Mouse (Mus musculus) G1E (cell line): ENCODE data around the gene Wdsub1. TPM values are rescaled to one million over a fixed set of nuclear protein-coding genes. Genes with fewer than 3 reads are reported as not detected.

Experiments
- ATAC-seq: 2 replicates; pipeline ENCODE4 v1.8.0; 2016; ENCODE audit warnings: mild to moderate bottlenecking; ENCODE audit not compliant: insufficient number of reproducible peaks, poor library complexity, low FRiP score, severe bottlenecking; ENCODE audit errors: extremely low read depth
- DNase-seq: peaks from one replicate; pipeline ENCODE4 v3.0.0; 2012; ENCODE audit warnings: low spot score
- H3K27me3 ChIP-seq: 2 replicates; pipeline ENCODE4 v1.6.1; 2012; ENCODE audit warnings: mild to moderate bottlenecking, low read length, inconsistent platforms; ENCODE audit not compliant: insufficient read depth
- H3K36me3 ChIP-seq: replicated peaks from 2 replicates; pipeline ENCODE3; 2012; ENCODE audit warnings: mild to moderate bottlenecking, inconsistent platforms
- H3K4me1 ChIP-seq: 2 replicates; pipeline ENCODE4 v1.6.1; 2012; ENCODE audit warnings: low read depth, low read length, inconsistent platforms, mixed read lengths; ENCODE audit not compliant: insufficient read depth
- H3K4me3 ChIP-seq: 2 replicates; pipeline ENCODE4 v1.5.1; 2012; ENCODE audit warnings: low read depth, mild to moderate bottlenecking, inconsistent platforms, low read length, moderate library complexity, mixed read lengths
- H3K9me3 ChIP-seq: replicated peaks from 2 replicates; pipeline ENCODE4 v1.6.1; 2012; ENCODE audit warnings: inconsistent platforms
- CTCF ChIP-seq: IDR thresholded peaks from 2 replicates; pipeline ENCODE4 v1.5.1; 2012; ENCODE audit warnings: low read depth, low read length, inconsistent platforms, mixed read lengths
- GATA1 ChIP-seq: IDR thresholded peaks from 2 replicates; pipeline ENCODE4 v1.6.1; 2012; ENCODE audit warnings: borderline replicate concordance, low read length, inconsistent platforms, mixed read lengths
- GATA2 ChIP-seq: IDR thresholded peaks from 2 replicates; pipeline ENCODE4 v1.6.1; 2012; ENCODE audit warnings: low read depth, low read length, inconsistent platforms, borderline replicate concordance
- POLR2AphosphoS5 ChIP-seq: IDR thresholded peaks from 2 replicates; pipeline ENCODE4 v1.6.1; 2012; ENCODE audit warnings: low read depth, low read length, inconsistent platforms; ENCODE audit not compliant: insufficient replicate concordance
- TAL1 ChIP-seq: conservative IDR thresholded peaks from 2 replicates; pipeline ENCODE4 v1.6.1; 2012; ENCODE audit warnings: low read depth, low read length, inconsistent platforms, mixed read lengths
- polyA plus RNA-seq: library from polyadenylated mRNA; stranded (reverse); fragments of >175 nt; gene quantifications from 2 replicates; pipeline ENCODE4 v1.2.3, GENCODE M21; 2012
- total RNA-seq, 2 experiments: library from RNA; stranded (forward) in 1 of 2; stranded (reverse) in 1 of 2; fragments of 200-1000 nt in 1 of 2; fragments of >200 nt in 1 of 2; fragmentation: Nextera tagmentation in 1 of 2; gene quantifications; 2 replicates each; pipeline ENCODE4 v1.2.3; 2014 to 2017

Wdsub1 gene
- total and polyA plus RNA-seq, 3 experiments, result 9.9 to 16.1 (median 13.7) TPM

- no peak for ATAC-seq
- no peak overlapping the region for H3K4me3 ChIP-seq
- peaks cover 25% of the 10 kb centered on the region for H3K27me3 ChIP-seq
- peaks cover 4% of the 10 kb centered on the region for H3K4me1 ChIP-seq
- no peak for DNase-seq
- no peaks in the 10 kb centered on the region for H3K9me3 ChIP-seq
- H3K36me3 ChIP-seq, result no peaks in the 10 kb centered on the region
- TF ChIP-seq POLR2AphosphoS5, result no peak
- TF ChIP-seq CTCF, result no peak
- no peak for TF ChIP-seq TAL1
- no peak for TF ChIP-seq GATA1
- TF ChIP-seq GATA2, result no peak
Observed at GRCm38 (mm10) chr2:59805595-59805994, 76.8 kb downstream of the Wdsub1 start.

DNA sequence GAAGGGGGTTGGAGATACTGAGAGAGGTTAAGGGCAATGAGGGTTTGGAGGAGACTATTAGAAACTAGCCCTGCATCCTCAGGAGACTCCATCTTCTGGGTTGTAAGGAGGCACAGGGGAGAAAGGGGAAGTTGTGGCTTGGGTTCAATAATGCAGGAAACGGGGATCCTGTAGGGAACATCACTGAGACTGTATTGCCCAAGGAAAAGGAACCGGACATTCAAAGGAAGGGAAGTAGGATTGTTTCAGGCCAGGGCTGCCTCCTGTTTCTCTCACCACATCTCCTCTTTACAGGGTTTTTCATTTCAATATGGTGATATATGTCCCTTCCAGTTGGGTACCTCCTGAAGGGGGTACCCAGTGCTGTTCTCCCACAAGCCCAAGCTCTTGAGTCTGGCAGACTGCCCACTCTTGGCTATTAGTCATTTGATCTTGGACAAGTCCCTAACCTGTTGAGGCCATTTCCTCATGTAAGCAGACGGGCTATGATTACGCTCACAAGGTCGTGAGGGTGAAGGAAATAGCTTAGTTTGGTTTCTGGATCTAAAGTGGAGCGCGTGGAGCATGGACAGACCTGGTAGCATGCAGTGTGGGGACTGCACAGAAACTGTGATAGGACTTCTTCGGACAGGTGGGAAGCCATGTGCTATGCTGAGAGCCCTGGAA lies 79.5 kb downstream of the Wdsub1 start:
- TF ChIP-seq POLR2AphosphoS5, result no peak
- no peak for TF ChIP-seq CTCF
- no peak for TF ChIP-seq TAL1
- no peak for TF ChIP-seq GATA1
- TF ChIP-seq GATA2, result no peak
- ATAC-seq (no peak), DNase-seq (no peak)
- Histone ChIP-seq H3K36me3 (no peaks in the 10 kb centered on the region), H3K4me3 (no peak overlapping the region), H3K9me3 (no peaks in the 10 kb centered on the region), H3K4me1 (peaks cover 4% of the 10 kb centered on the region), H3K27me3 (peaks cover 13% of the 10 kb centered on the region)
